Mouse (Mus musculus): ENCODE results near the gene Thra. TPM values are rescaled to one million over a fixed set of nuclear protein-coding genes. Genes with fewer than 3 reads are reported as not detected.
A peak's percentile ranks its signal among the peaks of the same experiment; 100 is the strongest.

Gene Thra
- total RNA-seq, 2 experiments from 2014 or later, result 123 to 130 TPM

GRCm38 (mm10) chr11:98742397-98743291 is 2.2 kb downstream of the Thra start:
- intact Hi-C loops (cut with DNase I), result loop anchor here (2.0 kb wide), 2 partner anchors 28 to 44 kb away; no protein-coding TSS in a partner anchor
- DNase-seq, result peak; percentile 54 to 64

GRCm38 (mm10) chr11:98743655-98744345 is 3.4 kb downstream of the Thra start:
- intact Hi-C loops (cut with DNase I), result loop anchor here (2.0 kb wide), 2 partner anchors 27 to 43 kb away; no protein-coding TSS in a partner anchor
- peak; percentile 75 to 80 for DNase-seq

- intact Hi-C loops (cut with DNase I), result no loop called here
- DNase-seq, result peak in 1 of 2 experiments; percentile 57
These were observed 4.1 kb downstream of the Thra start for GRCm38 (mm10) chr11:98744456-98745019.

- no peak for DNase-seq
- intact Hi-C loops (cut with DNase I), result no loop called here
These were observed 5.8 kb downstream of the Thra start for GRCm38 (mm10) chr11:98745932-98746853.

GRCm38 (mm10) chr11:98746855-98747693 is 6.6 kb downstream of the Thra start:
- intact Hi-C loops (cut with DNase I), result no loop called here
- peak; percentile 78 to 79 for DNase-seq

- intact Hi-C loops (cut with DNase I), result no loop called here
- DNase-seq, result no peak
These were observed 7.5 kb downstream of the Thra start for GRCm38 (mm10) chr11:98747804-98748505.

GRCm38 (mm10) chr11:98748506-98749416 is 8.3 kb downstream of the Thra start:
- peak in 1 of 2 experiments; percentile 41 for DNase-seq
- intact Hi-C loops (cut with DNase I), result no loop called here

- intact Hi-C loops (cut with DNase I), result no loop called here
- no peak for DNase-seq
These were observed 9.3 kb downstream of the Thra start for GRCm38 (mm10) chr11:98749716-98750115.

- intact Hi-C loops (cut with DNase I), result no loop called here
- peak; percentile 65 to 72 for DNase-seq
These were observed 10.1 kb downstream of the Thra start for GRCm38 (mm10) chr11:98750351-98751201.

GRCm38 (mm10) chr11:98751221-98751782 is 10.9 kb downstream of the Thra start:
- no peak for DNase-seq
- intact Hi-C loops (cut with DNase I), result no loop called here

- intact Hi-C loops (cut with DNase I), result no loop called here
- DNase-seq, result no peak
These were observed 12.2 kb downstream of the Thra start for GRCm38 (mm10) chr11:98752562-98753140.

- DNase-seq, result no peak
- intact Hi-C loops (cut with DNase I), result no loop called here
These were observed 12.8 kb downstream of the Thra start for GRCm38 (mm10) chr11:98753264-98753663.

- DNase-seq, result no peak
- intact Hi-C loops (cut with DNase I), result loop anchor here (1.0 kb wide), 1 partner anchor 13 kb away; no protein-coding TSS in a partner anchor
These were observed 13.7 kb downstream of the Thra start for GRCm38 (mm10) chr11:98754151-98754620.

- peak; percentile 74 to 90 for DNase-seq
- intact Hi-C loops (cut with DNase I), result loop anchor here (1.0 kb wide), 1 partner anchor 13 kb away; no protein-coding TSS in a partner anchor
These were observed 14.3 kb downstream of the Thra start for GRCm38 (mm10) chr11:98754621-98755181.

- intact Hi-C loops (cut with DNase I), result no loop called here
- peak in 1 of 2 experiments; percentile 39 for DNase-seq
These were observed 15.4 kb downstream of the Thra start for GRCm38 (mm10) chr11:98755726-98756380.
